Mouse (Mus musculus) forebrain, embryonic 13.5 days (tissue): ENCODE measurements at regions not wholly inside any gene's neighbourhood (a gene's known extent, or its start where the extent isn't known, plus 50 kb on each side); places are given as distances from the start of the nearest gene placed in this dataset.

Source experiments
- ATAC-seq: fragments of 200-750 bp; cut with Nextera tagmentation; 2 replicates; pipeline ENCODE4 v1.8.0; 2017
- H3K27ac ChIP-seq: fragments of 300-500 bp; sonication (generic); 2 replicates; pipeline ENCODE4 v1.5.1; 2015; ENCODE audit warnings: inconsistent platforms, mild to moderate bottlenecking, moderate library complexity
- H3K27me3 ChIP-seq: fragments of 300-500 bp; sonication (generic); 2 replicates; pipeline ENCODE4 v1.6.1; 2015; ENCODE audit warnings: mild to moderate bottlenecking, inconsistent platforms
- H3K36me3 ChIP-seq: fragments of 300-500 bp; sonication (generic); 2 replicates; pipeline ENCODE4 v1.6.1; 2015; ENCODE audit warnings: mild to moderate bottlenecking, inconsistent platforms; ENCODE audit not compliant: poor library complexity, severe bottlenecking
- H3K4me1 ChIP-seq: fragments of 300-500 bp; sonication (generic); 2 replicates; pipeline ENCODE4 v1.6.1; 2015; ENCODE audit warnings: inconsistent platforms
- H3K4me2 ChIP-seq: fragments of 300-500 bp; sonication (generic); 2 replicates; pipeline ENCODE4 v1.6.1; 2015; ENCODE audit warnings: inconsistent platforms, mild to moderate bottlenecking, moderate library complexity
- H3K4me3 ChIP-seq: fragments of 300-500 bp; sonication (generic); 2 replicates; pipeline ENCODE4 v1.5.1; 2015; ENCODE audit warnings: mild to moderate bottlenecking, inconsistent platforms
- H3K9ac ChIP-seq: fragments of 300-500 bp; sonication (generic); 2 replicates; pipeline ENCODE4 v1.6.1; 2015; ENCODE audit warnings: mild to moderate bottlenecking, inconsistent platforms
- H3K9me3 ChIP-seq: fragments of 300-500 bp; sonication (generic); replicated peaks from 2 replicates; pipeline ENCODE4 v1.6.1; 2016; ENCODE audit warnings: inconsistent platforms
- WGBS: fragments of 180-500 bp; shearing (Covaris S2); methylation state at CpG from one replicate; pipeline ENCODE4 v1.1.7; 2015; 5-methylcytosine and 5-hydroxymethylcytosine counted together

GRCm38 (mm10) chr2:12697209-12697608 is 226.6 kb upstream of the Pter start:
- Histone ChIP-seq H3K9me3 (no peaks in the 10 kb centered on the region), H3K4me2 (no peak overlapping the region), H3K4me1 (no peaks in the 10 kb centered on the region), H3K9ac (no peak overlapping the region), H3K4me3 (no peak overlapping the region), H3K36me3 (no peaks in the 10 kb centered on the region), H3K27ac (no peak overlapping the region), H3K27me3 (no peaks in the 10 kb centered on the region)
- no peak for ATAC-seq
- WGBS = 81% methylated on average over 1 of the region's 1 CpGs

- WGBS = 63% methylated on average over 3 of the region's 3 CpGs
- H3K9me3 ChIP-seq = no peaks in the 10 kb centered on the region
- no peaks in the 10 kb centered on the region for H3K4me1 ChIP-seq
- no peaks in the 10 kb centered on the region for H3K36me3 ChIP-seq
- H3K4me2 ChIP-seq = no peak overlapping the region
- no peaks in the 10 kb centered on the region for H3K27me3 ChIP-seq
- no peak for ATAC-seq
- no peak overlapping the region for H3K27ac ChIP-seq
- H3K4me3 ChIP-seq = no peak overlapping the region
- no peak overlapping the region for H3K9ac ChIP-seq
These were observed 224.5 kb upstream of the Pter start for GRCm38 (mm10) chr2:12699331-12699730.

DNA sequence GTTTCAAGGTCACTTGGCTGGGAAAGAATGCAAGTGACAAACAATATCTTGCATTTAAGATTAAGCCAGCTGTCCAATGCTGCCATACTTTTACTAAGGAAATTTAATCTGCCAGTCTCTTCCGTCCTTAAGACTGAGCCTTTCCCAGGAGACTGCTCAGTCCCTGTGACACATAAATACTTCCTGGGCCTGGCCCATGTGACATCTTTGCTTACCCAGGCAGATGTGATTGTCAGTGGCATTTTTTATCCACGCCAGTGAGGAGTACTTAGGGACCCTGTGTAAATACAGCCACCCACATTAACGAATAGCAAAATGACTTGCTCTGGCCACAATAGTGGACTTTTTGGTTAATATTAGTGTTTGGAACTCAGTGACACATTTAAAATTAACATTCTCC is 216.3 kb upstream of the Pter start:
- no peaks in the 10 kb centered on the region for H3K9me3 ChIP-seq
- H3K9ac ChIP-seq = no peak overlapping the region
- H3K4me2 ChIP-seq = no peak overlapping the region
- H3K27me3 ChIP-seq = no peaks in the 10 kb centered on the region
- WGBS = 63% methylated on average over 3 of the region's 3 CpGs
- H3K4me1 ChIP-seq = peaks cover 7% of the 10 kb centered on the region
- ATAC-seq = no peak
- H3K4me3 ChIP-seq = no peak overlapping the region
- no peak overlapping the region for H3K27ac ChIP-seq
- no peaks in the 10 kb centered on the region for H3K36me3 ChIP-seq

DNA sequence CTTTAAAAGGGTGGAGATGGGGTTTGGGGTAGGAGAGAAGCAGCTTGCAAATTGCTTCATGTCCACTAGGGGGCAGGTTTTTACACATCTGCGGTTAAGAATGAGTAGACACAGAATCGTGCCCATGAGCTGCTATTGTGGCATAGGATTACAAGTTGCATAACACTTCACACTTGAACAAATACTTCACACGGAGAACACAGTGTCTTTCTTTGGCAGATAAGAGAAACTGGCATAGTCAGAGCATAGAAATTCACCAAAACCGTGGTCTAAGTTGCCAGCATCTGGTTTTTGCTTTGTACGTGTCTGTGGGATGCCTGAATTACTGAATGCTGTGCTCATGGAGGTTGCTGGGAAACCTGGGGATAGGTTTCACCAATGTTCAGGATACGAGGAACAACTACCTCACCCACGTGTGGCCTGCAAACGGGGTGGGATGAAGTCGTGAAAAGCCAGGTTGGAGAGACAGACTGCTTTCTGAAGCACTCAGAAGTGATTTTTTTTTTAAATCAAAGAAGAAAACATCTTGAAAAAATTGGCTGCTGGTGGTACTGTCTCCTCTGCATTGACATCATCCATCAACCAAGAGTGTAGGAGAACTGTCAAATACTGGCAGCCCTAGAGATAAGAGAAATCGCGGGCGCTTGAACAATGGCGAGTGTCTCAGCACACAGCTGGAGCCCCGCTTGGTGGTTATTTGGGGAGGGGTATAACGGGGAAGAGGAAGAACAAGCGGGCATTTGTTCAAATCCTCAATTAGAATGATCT is 214.5 kb upstream of the Pter start:
- Histone ChIP-seq H3K27ac (peak overlapping the region; percentile 48; the same call in 1 of the 2 replicates), H3K4me1 (peaks cover 7% of the 10 kb centered on the region), H3K9me3 (no peaks in the 10 kb centered on the region), H3K4me2 (peak overlapping the region; percentile 33), H3K36me3 (no peaks in the 10 kb centered on the region), H3K9ac (no peak overlapping the region), H3K4me3 (no peak overlapping the region), H3K27me3 (no peaks in the 10 kb centered on the region)
- peak; percentile 71 for ATAC-seq
- 41% methylated on average over 16 of the region's 16 CpGs for WGBS

- H3K4me3 ChIP-seq = no peak overlapping the region
- no peaks in the 10 kb centered on the region for H3K36me3 ChIP-seq
- H3K9me3 ChIP-seq = no peaks in the 10 kb centered on the region
- peak; percentile 89 for ATAC-seq
- no peak overlapping the region for H3K9ac ChIP-seq
- peaks cover 7% of the 10 kb centered on the region for H3K4me1 ChIP-seq
- H3K27ac ChIP-seq = peak overlapping the region; percentile 44; the same call in 1 of the 2 replicates
- H3K27me3 ChIP-seq = no peaks in the 10 kb centered on the region
- 77% methylated on average over 2 of the region's 2 CpGs for WGBS
- H3K4me2 ChIP-seq = peak overlapping the region; percentile 33; the same call in 1 of the 2 replicates
These were observed 214.0 kb upstream of the Pter start for GRCm38 (mm10) chr2:12709924-12710240.

- 25% methylated on average over 3 of the region's 3 CpGs for WGBS
- Histone ChIP-seq H3K9me3 (no peaks in the 10 kb centered on the region), H3K36me3 (no peaks in the 10 kb centered on the region), H3K27me3 (no peaks in the 10 kb centered on the region), H3K4me2 (no peak overlapping the region), H3K4me1 (0 out of 2 replicates have a peak, but pooled peaks cover 5% of the 10 kb centered on the region), H3K27ac (no peak overlapping the region), H3K4me3 (no peak overlapping the region), H3K9ac (no peak overlapping the region)
- peak; percentile 30; the same call in 1 of the 2 replicates for ATAC-seq
These were observed 207.5 kb upstream of the Pter start for GRCm38 (mm10) chr2:12716124-12717012.

DNA sequence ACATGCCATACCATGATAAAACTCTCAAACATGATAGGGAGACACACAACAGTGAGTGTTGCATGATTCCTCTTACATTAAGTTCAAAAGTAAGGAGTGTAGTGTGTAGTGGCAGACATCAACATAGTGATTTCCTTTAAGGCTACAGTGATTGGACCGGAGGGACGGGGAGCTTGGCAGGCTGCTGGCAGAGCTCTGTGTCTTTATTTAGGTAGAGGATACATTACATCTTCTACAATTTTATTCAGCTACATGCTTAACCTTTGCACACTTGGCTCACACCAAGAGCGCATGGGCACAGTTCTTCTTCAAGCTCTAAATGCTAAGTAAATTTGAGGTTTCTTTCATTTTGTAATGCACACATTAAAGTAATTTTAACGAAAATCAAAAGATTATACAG is 194.6 kb upstream of the Pter start:
- Histone ChIP-seq H3K4me3 (no peak overlapping the region), H3K4me2 (no peak overlapping the region), H3K36me3 (no peaks in the 10 kb centered on the region), H3K9ac (no peak overlapping the region), H3K4me1 (no peaks in the 10 kb centered on the region), H3K27ac (no peak overlapping the region), H3K9me3 (no peaks in the 10 kb centered on the region), H3K27me3 (no peaks in the 10 kb centered on the region)
- no peak for ATAC-seq
- WGBS = 76% methylated on average over 4 of the region's 4 CpGs

- Histone ChIP-seq H3K4me1 (no peaks in the 10 kb centered on the region), H3K9me3 (no peaks in the 10 kb centered on the region), H3K4me3 (no peak overlapping the region), H3K36me3 (no peaks in the 10 kb centered on the region), H3K27me3 (no peaks in the 10 kb centered on the region), H3K27ac (no peak overlapping the region), H3K9ac (no peak overlapping the region), H3K4me2 (no peak overlapping the region)
- 47% methylated on average over 2 of the region's 2 CpGs for WGBS
- ATAC-seq = no peak
These were observed 186.7 kb upstream of the Pter start for GRCm38 (mm10) chr2:12737140-12737539.

GRCm38 (mm10) chr2:12746856-12747255 is 177.0 kb upstream of the Pter start:
- Histone ChIP-seq H3K9ac (no peak overlapping the region), H3K27me3 (no peaks in the 10 kb centered on the region), H3K4me3 (no peak overlapping the region), H3K9me3 (no peaks in the 10 kb centered on the region), H3K36me3 (no peaks in the 10 kb centered on the region), H3K27ac (no peak overlapping the region), H3K4me2 (no peak overlapping the region), H3K4me1 (no peaks in the 10 kb centered on the region)
- ATAC-seq = no peak
- WGBS = 74% methylated on average over 1 of the region's 1 CpGs

GRCm38 (mm10) chr2:12758816-12759215 is 165.0 kb upstream of the Pter start:
- Histone ChIP-seq H3K27me3 (no peaks in the 10 kb centered on the region), H3K9me3 (no peaks in the 10 kb centered on the region), H3K4me1 (no peaks in the 10 kb centered on the region), H3K4me2 (no peak overlapping the region), H3K27ac (no peak overlapping the region), H3K4me3 (no peak overlapping the region), H3K9ac (no peak overlapping the region), H3K36me3 (no peaks in the 10 kb centered on the region)
- 73% methylated on average over 1 of the region's 1 CpGs for WGBS
- no peak for ATAC-seq

GRCm38 (mm10) chr2:12759931-12760330 is 163.9 kb upstream of the Pter start:
- Histone ChIP-seq H3K4me1 (no peaks in the 10 kb centered on the region), H3K9me3 (no peaks in the 10 kb centered on the region), H3K4me3 (no peak overlapping the region), H3K4me2 (no peak overlapping the region), H3K27ac (no peak overlapping the region), H3K9ac (no peak overlapping the region), H3K36me3 (no peaks in the 10 kb centered on the region), H3K27me3 (no peaks in the 10 kb centered on the region)
- no peak for ATAC-seq
- WGBS = 91% methylated on average over 3 of the region's 3 CpGs

DNA sequence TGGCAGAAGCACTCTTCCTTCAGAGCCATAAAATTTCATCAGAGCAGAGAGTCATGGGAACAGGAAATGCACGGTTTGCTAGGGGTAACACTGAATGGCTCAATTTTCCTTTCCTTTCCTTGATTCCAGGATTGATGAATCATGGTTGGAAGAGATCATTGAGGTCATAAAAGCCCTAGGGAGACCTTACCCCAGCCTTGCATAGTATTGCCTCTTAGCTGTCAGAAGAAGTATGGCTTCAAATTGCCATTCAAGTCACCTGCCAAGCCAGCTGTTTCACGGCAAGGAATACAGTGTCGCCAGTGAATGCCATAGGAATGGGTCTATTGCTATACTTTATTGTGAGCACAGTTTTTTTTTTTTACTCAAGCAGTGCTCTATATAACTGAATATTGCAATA is 162.4 kb upstream of the Pter start:
- Histone ChIP-seq H3K4me1 (no peaks in the 10 kb centered on the region), H3K27me3 (no peaks in the 10 kb centered on the region), H3K36me3 (no peaks in the 10 kb centered on the region), H3K9me3 (no peaks in the 10 kb centered on the region), H3K4me3 (no peak overlapping the region), H3K27ac (no peak overlapping the region), H3K9ac (no peak overlapping the region), H3K4me2 (no peak overlapping the region)
- WGBS = 95% methylated on average over 3 of the region's 3 CpGs
- ATAC-seq = no peak
